Mouse (Mus musculus) heart, embryonic 12.5 days (tissue): ENCODE measurements around the gene Ankrd49. TPM values are rescaled to one million over a fixed set of nuclear protein-coding genes. Genes with fewer than 3 reads are reported as not detected.

Experiments used
- ATAC-seq: fragments of 200-750 bp; cut with Nextera tagmentation; 2 replicates; pipeline ENCODE4 v1.8.0; 2017; ENCODE audit warnings: moderate TSS enrichment, moderate library complexity; ENCODE audit not compliant: insufficient number of reproducible peaks, low FRiP score
- H3K27ac ChIP-seq: fragments of 300-500 bp; sonication (generic); 2 replicates; pipeline ENCODE4 v1.5.1; 2016; ENCODE audit warnings: mild to moderate bottlenecking, moderate library complexity; ENCODE audit not compliant: poor library complexity, severe bottlenecking
- H3K27me3 ChIP-seq: fragments of 300-500 bp; sonication (generic); replicated peaks from 2 replicates; pipeline ENCODE4 v1.6.1; 2016; ENCODE audit warnings: mild to moderate bottlenecking, moderate library complexity
- H3K36me3 ChIP-seq: fragments of 300-500 bp; sonication (generic); 2 replicates; pipeline ENCODE4 v1.6.1; 2016; ENCODE audit warnings: mild to moderate bottlenecking, moderate library complexity
- H3K4me1 ChIP-seq: fragments of 300-500 bp; sonication (generic); replicated peaks from 2 replicates; pipeline ENCODE4 v1.6.1; 2016; ENCODE audit warnings: mild to moderate bottlenecking
- H3K4me2 ChIP-seq: fragments of 300-500 bp; sonication (generic); 2 replicates; pipeline ENCODE4 v1.6.1; 2016; ENCODE audit warnings: mild to moderate bottlenecking, moderate library complexity
- H3K4me3 ChIP-seq: fragments of 300-500 bp; sonication (generic); 2 replicates; pipeline ENCODE4 v1.5.1; 2016; ENCODE audit warnings: mild to moderate bottlenecking
- H3K9ac ChIP-seq: fragments of 300-500 bp; sonication (generic); 2 replicates; pipeline ENCODE4 v1.6.1; 2016; ENCODE audit warnings: mild to moderate bottlenecking, moderate library complexity
- H3K9me3 ChIP-seq: fragments of 300-500 bp; sonication (generic); replicated peaks from 2 replicates; pipeline ENCODE4 v1.6.1; 2016; ENCODE audit warnings: mild to moderate bottlenecking, moderate library complexity
- WGBS: fragments of 180-500 bp; shearing (Covaris S2); methylation state at CpG from one replicate; pipeline ENCODE4 v1.1.7; 2016; 5-methylcytosine and 5-hydroxymethylcytosine counted together
- polyA plus RNA-seq: library from polyadenylated mRNA; unstranded; fragments of >200 nt; fragmentation: Nextera tagmentation; extraction: Ambion mirVana; gene quantifications from 2 replicates; pipeline ENCODE4 v1.2.1, GENCODE M21; 2016

The Ankrd49 gene
- polyA plus RNA-seq, 1 experiment from 2014 or later = 26.0 TPM

- H3K9me3 ChIP-seq = no peaks in the 10 kb centered on the region
- H3K4me1 ChIP-seq = no peaks in the 10 kb centered on the region
- H3K27ac ChIP-seq = no peak within 1 kb of the TSS
- H3K36me3 ChIP-seq = no peaks in the 10 kb centered on the region
- WGBS = 82% methylated on average over 19 of the region's 19 CpGs
- no peak within 1 kb of the TSS for H3K4me2 ChIP-seq
- H3K9ac ChIP-seq = no peak within 1 kb of the TSS
- no peak within 1 kb of the TSS for H3K4me3 ChIP-seq
- no peak for ATAC-seq
- no peaks in the 10 kb centered on the region for H3K27me3 ChIP-seq
These were observed 44.3 kb downstream of the Ankrd49 start, which contains the start of gene Piwil4 for GRCm38 (mm10) chr9:14740151-14740924. Gene Piwil4 (minus strand): TSS chr9:14740733.

GRCm38 (mm10) chr9:14739498-14740150 is 45.0 kb downstream of the Ankrd49 start:
- no peaks in the 10 kb centered on the region for H3K4me1 ChIP-seq
- H3K4me3 ChIP-seq = no peak overlapping the region
- H3K4me2 ChIP-seq = no peak overlapping the region
- no peaks in the 10 kb centered on the region for H3K36me3 ChIP-seq
- no peak overlapping the region for H3K9ac ChIP-seq
- no peaks in the 10 kb centered on the region for H3K9me3 ChIP-seq
- no peak for ATAC-seq
- 68% methylated on average over 4 of the region's 4 CpGs for WGBS
- H3K27ac ChIP-seq = no peak overlapping the region
- 0 out of 2 replicates have a peak, but pooled peaks cover 5% of the 10 kb centered on the region for H3K27me3 ChIP-seq

- ATAC-seq = no peak
- H3K27me3 ChIP-seq = 0 out of 2 replicates have a peak, but pooled peaks cover 6% of the 10 kb centered on the region
- no peak overlapping the region for H3K4me2 ChIP-seq
- WGBS = 54% methylated on average over 9 of the region's 9 CpGs
- no peak overlapping the region for H3K4me3 ChIP-seq
- no peak overlapping the region for H3K27ac ChIP-seq
- no peaks in the 10 kb centered on the region for H3K9me3 ChIP-seq
- no peaks in the 10 kb centered on the region for H3K36me3 ChIP-seq
- H3K9ac ChIP-seq = no peak overlapping the region
- H3K4me1 ChIP-seq = no peaks in the 10 kb centered on the region; the same call in 1 of the 2 replicates
These were observed 53.6 kb downstream of the Ankrd49 start for GRCm38 (mm10) chr9:14730941-14731541.

Other genes with a start within 250 kb of the Ankrd49 start
- 20.5 and 20.6 TPM in 2 replicates for gene Amotl1, start 139.8 kb downstream of the Ankrd49 start, polyA plus RNA-seq
- gene Piwil4, start 44.1 kb downstream of the Ankrd49 start, polyA plus RNA-seq = 0.08 TPM in 1 of 2 replicates, not detected in the other
- 1.7 and 2.0 TPM in 2 replicates for gene Fut4, start 32.5 kb downstream of the Ankrd49 start, polyA plus RNA-seq
- not detected in 2 replicates for gene 1700012B09Rik, start 13.8 kb downstream of the Ankrd49 start, polyA plus RNA-seq
- 19.5 and 23.6 TPM in 2 replicates for gene Mre11a, start 202 bp downstream of the Ankrd49 start, polyA plus RNA-seq
- not detected in 2 replicates for gene Gpr83, start 75.4 kb upstream of the Ankrd49 start, polyA plus RNA-seq
- not detected in 2 replicates for gene Izumo1r, start 119.1 kb upstream of the Ankrd49 start, polyA plus RNA-seq